Mouse (Mus musculus) heart, embryonic 14.5 days (tissue): ENCODE data around the gene Rhbdd1. TPM values are rescaled to one million over a fixed set of nuclear protein-coding genes. Genes with fewer than 3 reads are reported as not detected.

Experiments
- ATAC-seq: fragments of 200-750 bp; cut with Nextera tagmentation; 2 replicates; pipeline ENCODE4 v1.8.0; 2017; ENCODE audit warnings: low read depth, moderate TSS enrichment; ENCODE audit not compliant: insufficient number of reproducible peaks, insufficient read depth, low FRiP score
- H3K27ac ChIP-seq, 2 experiments: fragments of 200-500 bp in 1 of 2; fragments of 300-500 bp in 1 of 2; sonication (generic) in 1 of 2; replicated peaks in 1 of 2; 2 replicates each; pipeline ENCODE4 v1.5.1; 2012 to 2014; ENCODE audit warnings: low read depth in 2 of 2, low read length in 2 of 2, control low read depth in 1 of 2, mild to moderate bottlenecking in 1 of 2, mixed read lengths in 1 of 2; ENCODE audit not compliant: control insufficient read depth in 1 of 2, insufficient read depth in 1 of 2
- H3K27me3 ChIP-seq: fragments of 300-500 bp; sonication (generic); 2 replicates; pipeline ENCODE4 v1.6.1; 2014; ENCODE audit warnings: mild to moderate bottlenecking, low read length, control low read depth; ENCODE audit not compliant: control insufficient read depth, insufficient read depth
- H3K36me3 ChIP-seq: fragments of 300-500 bp; sonication (generic); 2 replicates; pipeline ENCODE4 v1.6.1; 2014; ENCODE audit warnings: mild to moderate bottlenecking, control low read depth, low read length, mixed read lengths; ENCODE audit not compliant: control insufficient read depth, insufficient read depth
- H3K4me1 ChIP-seq, 2 experiments: fragments of 200-500 bp in 1 of 2; fragments of 300-500 bp in 1 of 2; sonication (generic) in 1 of 2; 2 replicates each; pipeline ENCODE4 v1.6.1; 2012 to 2014; ENCODE audit warnings: low read length in 2 of 2, control low read depth in 1 of 2, mixed read lengths in 1 of 2; ENCODE audit not compliant: control insufficient read depth in 2 of 2, insufficient read depth in 2 of 2
- H3K4me2 ChIP-seq: fragments of 300-500 bp; sonication (generic); 2 replicates; pipeline ENCODE4 v1.6.1; 2014; ENCODE audit warnings: mild to moderate bottlenecking, low read length
- H3K4me3 ChIP-seq, 2 experiments: fragments of 200-500 bp in 1 of 2; fragments of 300-500 bp in 1 of 2; sonication (generic) in 1 of 2; 2 replicates each; pipeline ENCODE4 v1.5.1; 2012 to 2014; ENCODE audit warnings: low read length in 2 of 2, mild to moderate bottlenecking in 2 of 2, control low read depth in 1 of 2, low read depth in 1 of 2, moderate library complexity in 1 of 2; ENCODE audit not compliant: control insufficient read depth in 1 of 2, insufficient read depth in 1 of 2
- H3K9ac ChIP-seq: fragments of 300-500 bp; sonication (generic); 2 replicates; pipeline ENCODE4 v1.6.1; 2014; ENCODE audit warnings: mild to moderate bottlenecking, low read length
- H3K9me3 ChIP-seq: fragments of 300-500 bp; sonication (generic); 2 replicates; pipeline ENCODE4 v1.6.1; 2016; ENCODE audit warnings: low read length, control low read depth; ENCODE audit not compliant: control insufficient read depth
- WGBS: fragments of 180-500 bp; shearing (Covaris S2); extraction: QIAGEN DNeasy Blood & Tissue Kit; methylation state at CpG from one replicate; pipeline ENCODE4 v1.1.7; 2014; 5-methylcytosine and 5-hydroxymethylcytosine counted together
- polyA plus RNA-seq: library from polyadenylated mRNA; unstranded; fragments of >200 nt; fragmentation: Nextera tagmentation; extraction: Ambion mirVana; gene quantifications from 2 replicates; pipeline ENCODE4 v1.2.1, GENCODE M21; 2014

Rhbdd1 gene
- polyA plus RNA-seq, 1 experiment from 2014 or later: 7.0 TPM

GRCm38 (mm10) chr1:82432919-82433648, 116.8 kb downstream of the Rhbdd1 start:
- 59% methylated on average over 15 of the region's 15 CpGs for WGBS
- Histone ChIP-seq H3K4me2 (no peak overlapping the region), H3K27me3 (no peaks in the 10 kb centered on the region), H3K4me3 (no peak overlapping the region), H3K4me1 (peaks cover 10 to 11% of the 10 kb centered on the region in 2 experiments; a peak in 3 of 4 replicates), H3K9ac (no peak overlapping the region), H3K27ac (no peak overlapping the region), H3K36me3 (no peaks in the 10 kb centered on the region), H3K9me3 (no peaks in the 10 kb centered on the region)
- ATAC-seq: no peak

- no peaks in the 10 kb centered on the region for H3K36me3 ChIP-seq
- no peak overlapping the region for H3K4me2 ChIP-seq
- ATAC-seq: no peak
- peaks cover 9 to 10% of the 10 kb centered on the region in 2 experiments; a peak in 3 of 4 replicates for H3K4me1 ChIP-seq
- H3K9ac ChIP-seq: no peak overlapping the region
- 75% methylated on average over 5 of the region's 5 CpGs for WGBS
- no peak overlapping the region for H3K27ac ChIP-seq
- no peaks in the 10 kb centered on the region for H3K27me3 ChIP-seq
- no peak overlapping the region for H3K4me3 ChIP-seq
- H3K9me3 ChIP-seq: no peaks in the 10 kb centered on the region
Measured at GRCm38 (mm10) chr1:82433649-82434005, 117.4 kb downstream of the Rhbdd1 start.

- Histone ChIP-seq H3K27me3 (no peaks in the 10 kb centered on the region), H3K4me1 (peaks cover 0 to 3% of the 10 kb centered on the region in 2 experiments; a peak in 2 of 4 replicates), H3K9me3 (no peaks in the 10 kb centered on the region), H3K27ac (no peak overlapping the region), H3K4me3 (no peak overlapping the region), H3K4me2 (no peak overlapping the region), H3K9ac (no peak overlapping the region), H3K36me3 (no peaks in the 10 kb centered on the region)
- ATAC-seq: no peak
- WGBS: 84% methylated on average over 3 of the region's 3 CpGs
Measured at GRCm38 (mm10) chr1:82437273-82437672, 121.0 kb downstream of the Rhbdd1 start.

GRCm38 (mm10) chr1:82440123-82440522, 123.9 kb downstream of the Rhbdd1 start:
- no peak overlapping the region for H3K27ac ChIP-seq
- H3K4me3 ChIP-seq: no peak overlapping the region
- H3K27me3 ChIP-seq: no peaks in the 10 kb centered on the region
- H3K4me1 ChIP-seq: peaks cover 0 to 3% of the 10 kb centered on the region in 2 experiments; a peak in 2 of 4 replicates
- H3K36me3 ChIP-seq: no peaks in the 10 kb centered on the region
- no peak for ATAC-seq
- WGBS: 28% methylated on average over 1 of the region's 1 CpGs
- no peaks in the 10 kb centered on the region for H3K9me3 ChIP-seq
- H3K4me2 ChIP-seq: no peak overlapping the region
- H3K9ac ChIP-seq: no peak overlapping the region

- Histone ChIP-seq H3K27me3 (no peaks in the 10 kb centered on the region), H3K4me1 (peaks cover 0 to 3% of the 10 kb centered on the region in 2 experiments; a peak in 2 of 4 replicates)
- 79% methylated on average over 4 of the region's 4 CpGs for WGBS
Measured at GRCm38 (mm10) chr1:82443517-82443916, 127.3 kb downstream of the Rhbdd1 start.

GRCm38 (mm10) chr1:82446049-82446448, 129.8 kb downstream of the Rhbdd1 start:
- 89% methylated on average over 7 of the region's 7 CpGs for WGBS
- Histone ChIP-seq H3K36me3 (no peaks in the 10 kb centered on the region), H3K9ac (no peak overlapping the region), H3K27ac (no peak overlapping the region), H3K4me2 (no peak overlapping the region), H3K4me3 (no peak overlapping the region), H3K9me3 (no peaks in the 10 kb centered on the region), H3K4me1 (no peaks in the 10 kb centered on the region), H3K27me3 (no peaks in the 10 kb centered on the region)
- ATAC-seq: no peak

More at GRCm38 (mm10) chr1:82443517-82443916, 127.3 kb downstream of the Rhbdd1 start:
- Histone ChIP-seq H3K9me3 (no peaks in the 10 kb centered on the region), H3K4me3 (no peak overlapping the region), H3K9ac (no peak overlapping the region), H3K36me3 (no peaks in the 10 kb centered on the region), H3K4me2 (no peak overlapping the region), H3K27ac (no peak overlapping the region)
- no peak for ATAC-seq

- WGBS: 49% methylated on average over 4 of the region's 4 CpGs
- Histone ChIP-seq H3K27ac (no peak overlapping the region), H3K4me1 (peaks cover 0 to 2% of the 10 kb centered on the region in 2 experiments; a peak in 1 of 4 replicates), H3K27me3 (no peaks in the 10 kb centered on the region), H3K4me2 (no peak overlapping the region), H3K4me3 (no peak overlapping the region), H3K36me3 (no peaks in the 10 kb centered on the region), H3K9me3 (no peaks in the 10 kb centered on the region), H3K9ac (no peak overlapping the region)
- ATAC-seq: no peak
Measured at GRCm38 (mm10) chr1:82449851-82450250, 133.6 kb downstream of the Rhbdd1 start.
